Mouse (Mus musculus): ENCODE measurements around the gene Alox12. TPM values are rescaled to one million over a fixed set of nuclear protein-coding genes. Genes with fewer than 3 reads are reported as not detected.

Alox12 gene
- polyA plus RNA-seq, 1 experiment: 0.03 TPM

DNA sequence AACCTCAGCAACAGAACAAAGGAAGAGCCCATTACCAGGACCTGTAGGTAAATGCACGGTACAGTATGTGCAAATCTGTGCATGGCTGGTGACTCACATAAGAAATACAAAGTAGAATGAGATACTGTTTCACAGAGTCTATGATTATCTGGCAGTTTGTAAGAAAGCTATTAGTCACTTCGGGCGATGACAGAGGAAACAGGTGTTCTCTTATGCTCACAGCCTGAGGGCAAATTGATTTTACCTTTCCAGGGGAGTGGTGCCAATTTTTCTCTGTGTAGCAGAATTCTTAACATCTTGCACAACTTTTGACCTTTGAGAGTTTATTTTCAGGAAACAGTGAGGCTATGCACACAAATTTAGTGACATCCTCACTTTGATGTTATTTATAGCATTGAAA is 29.6 kb upstream of the Alox12 start:
- Histone ChIP-seq H3K36me3 (ENCODE audit: control insufficient read depth) (no peaks in the 10 kb centered on the region), H3K4me1 (ENCODE audit: control insufficient read depth) (no peaks in the 10 kb centered on the region), H3K4me3 (replicated peaks) (no peak overlapping the region), H3K27me3 (ENCODE audit: control insufficient read depth) (no peaks in the 10 kb centered on the region), H3K9me3 (ENCODE audit: control insufficient read depth, low read length) (no peaks in the 10 kb centered on the region)
- TF ChIP-seq GATA1 (IDR thresholded peaks at IDR 0.05; ENCODE audit: low read length) (no peak), TAL1 (IDR thresholded peaks at IDR 0.05; ENCODE audit: low read length) (no peak)

GRCm38 (mm10) chr11:70283666-70284065 is 28.5 kb upstream of the Alox12 start:
- TF ChIP-seq GATA1 (IDR thresholded peaks at IDR 0.05; ENCODE audit: low read length): no peak
- Histone ChIP-seq H3K4me3 (replicated peaks) (no peak overlapping the region), H3K36me3 (ENCODE audit: control insufficient read depth) (no peaks in the 10 kb centered on the region), H3K27me3 (ENCODE audit: control insufficient read depth) (no peaks in the 10 kb centered on the region), H3K4me1 (ENCODE audit: control insufficient read depth) (no peaks in the 10 kb centered on the region), H3K9me3 (ENCODE audit: control insufficient read depth, low read length) (no peaks in the 10 kb centered on the region)

- Histone ChIP-seq H3K4me3 (replicated peaks) (no peak overlapping the region), H3K27me3 (ENCODE audit: control insufficient read depth) (no peaks in the 10 kb centered on the region), H3K36me3 (ENCODE audit: control insufficient read depth) (no peaks in the 10 kb centered on the region), H3K9me3 (ENCODE audit: control insufficient read depth, low read length) (no peaks in the 10 kb centered on the region), H3K4me1 (ENCODE audit: control insufficient read depth) (no peaks in the 10 kb centered on the region)
- no peak for TF ChIP-seq GATA1 (IDR thresholded peaks at IDR 0.05; ENCODE audit: low read length)
- TF ChIP-seq TAL1 (IDR thresholded peaks at IDR 0.05; ENCODE audit: low read length): no peak
These were observed 25.3 kb upstream of the Alox12 start for GRCm38 (mm10) chr11:70280441-70280840.

DNA sequence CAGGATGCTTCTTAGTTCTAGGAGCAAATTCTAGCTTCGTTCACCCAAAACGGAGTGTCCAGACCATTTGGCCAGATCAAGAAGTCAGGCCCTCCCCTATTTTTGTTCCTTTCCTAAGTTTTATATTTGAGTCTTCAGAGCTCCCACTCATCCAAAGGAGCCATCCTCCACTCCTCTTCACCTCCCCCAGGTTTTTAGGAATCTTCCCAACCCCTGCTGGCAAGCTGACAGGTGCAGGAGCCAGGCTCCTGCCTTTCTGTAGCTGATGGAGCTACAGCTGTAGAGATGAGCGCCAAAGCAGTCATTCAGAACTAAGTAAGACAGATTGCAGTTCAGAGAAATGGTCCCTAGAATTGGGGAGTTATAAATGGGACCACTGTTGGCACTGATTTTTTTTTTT is 23.8 kb upstream of the Alox12 start:
- Histone ChIP-seq H3K9me3 (ENCODE audit: control insufficient read depth, low read length) (no peaks in the 10 kb centered on the region), H3K4me3 (replicated peaks) (no peak overlapping the region), H3K4me1 (ENCODE audit: control insufficient read depth) (no peaks in the 10 kb centered on the region), H3K27me3 (ENCODE audit: control insufficient read depth) (no peaks in the 10 kb centered on the region), H3K36me3 (ENCODE audit: control insufficient read depth) (no peaks in the 10 kb centered on the region)
- TF ChIP-seq TAL1 (IDR thresholded peaks at IDR 0.05; ENCODE audit: low read length): no peak
- TF ChIP-seq GATA1 (IDR thresholded peaks at IDR 0.05; ENCODE audit: low read length): no peak

GRCm38 (mm10) chr11:70271641-70272040 is 16.5 kb upstream of the Alox12 start:
- no peaks in the 10 kb centered on the region for H3K9me3 ChIP-seq (ENCODE audit: control insufficient read depth, low read length)
- no peaks in the 10 kb centered on the region for H3K27me3 ChIP-seq (ENCODE audit: control insufficient read depth)
- no peaks in the 10 kb centered on the region for H3K4me1 ChIP-seq (ENCODE audit: control insufficient read depth)
- H3K4me3 ChIP-seq (replicated peaks): no peak overlapping the region
- H3K36me3 ChIP-seq (ENCODE audit: control insufficient read depth): no peaks in the 10 kb centered on the region
- no peak for TF ChIP-seq TAL1 (IDR thresholded peaks at IDR 0.05; ENCODE audit: low read length)
- no peak for TF ChIP-seq GATA1 (IDR thresholded peaks at IDR 0.05; ENCODE audit: low read length)

- Histone ChIP-seq H3K27me3 (ENCODE audit: control insufficient read depth) (no peaks in the 10 kb centered on the region; the same call in 1 of the 2 replicates), H3K36me3 (ENCODE audit: control insufficient read depth) (no peaks in the 10 kb centered on the region), H3K9me3 (ENCODE audit: control insufficient read depth, low read length) (no peaks in the 10 kb centered on the region), H3K4me3 (replicated peaks) (no peak overlapping the region), H3K4me1 (ENCODE audit: control insufficient read depth) (no peaks in the 10 kb centered on the region)
- no peak for TF ChIP-seq GATA1 (IDR thresholded peaks at IDR 0.05; ENCODE audit: low read length)
- TF ChIP-seq TAL1 (IDR thresholded peaks at IDR 0.05; ENCODE audit: low read length): no peak
These were observed 11.3 kb upstream of the Alox12 start for GRCm38 (mm10) chr11:70266405-70266804.

DNA sequence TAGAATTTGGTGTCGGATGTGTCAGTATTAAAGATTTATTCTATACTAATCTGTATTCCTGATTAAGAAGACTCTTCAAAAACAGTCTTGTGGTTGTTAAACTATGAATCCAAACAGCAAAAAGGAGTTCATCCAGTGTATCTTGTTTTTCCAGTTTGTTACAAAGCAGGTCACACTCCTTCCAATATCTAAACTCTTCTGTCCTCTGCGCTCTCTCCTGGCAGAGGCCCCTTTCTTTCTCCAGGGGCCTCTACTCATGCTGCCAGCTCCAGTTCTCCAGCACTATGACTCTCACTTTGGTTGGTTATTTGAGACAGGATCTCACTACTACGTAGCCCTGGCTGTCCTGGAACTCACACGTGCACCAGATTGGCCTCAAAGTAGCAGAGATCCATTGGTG is 10.7 kb upstream of the Alox12 start:
- Histone ChIP-seq H3K9me3 (ENCODE audit: control insufficient read depth, low read length) (no peaks in the 10 kb centered on the region), H3K4me3 (replicated peaks) (no peak overlapping the region), H3K27me3 (ENCODE audit: control insufficient read depth) (no peaks in the 10 kb centered on the region; the same call in 1 of the 2 replicates), H3K4me1 (ENCODE audit: control insufficient read depth) (no peaks in the 10 kb centered on the region), H3K36me3 (ENCODE audit: control insufficient read depth) (no peaks in the 10 kb centered on the region)
- TF ChIP-seq TAL1 (IDR thresholded peaks at IDR 0.05; ENCODE audit: low read length): no peak

DNA sequence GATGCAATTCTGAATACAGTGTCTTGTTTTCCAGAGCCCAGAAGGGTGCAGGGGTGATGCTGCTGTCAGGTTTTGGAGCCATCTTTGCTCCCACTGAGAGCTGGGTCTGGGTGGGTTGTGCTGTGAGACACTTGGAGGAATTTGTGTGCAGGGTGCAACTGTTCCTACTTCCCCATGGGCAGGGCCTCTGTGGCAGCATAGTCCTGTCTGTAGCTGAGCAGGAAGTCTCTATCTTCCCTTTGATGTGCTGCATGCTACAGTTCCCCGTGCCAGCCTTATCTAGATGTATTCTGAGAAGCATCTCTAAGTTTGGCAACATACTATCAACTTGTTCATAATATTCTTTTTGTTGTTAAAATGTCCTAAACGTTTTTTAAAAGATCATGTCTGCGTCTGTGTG is 10.1 kb upstream of the Alox12 start:
- Histone ChIP-seq H3K27me3 (ENCODE audit: control insufficient read depth) (no peaks in the 10 kb centered on the region; the same call in 1 of the 2 replicates), H3K4me3 (replicated peaks) (no peak overlapping the region), H3K36me3 (ENCODE audit: control insufficient read depth) (no peaks in the 10 kb centered on the region), H3K9me3 (ENCODE audit: control insufficient read depth, low read length) (no peaks in the 10 kb centered on the region), H3K4me1 (ENCODE audit: control insufficient read depth) (no peaks in the 10 kb centered on the region)
- TF ChIP-seq TAL1 (IDR thresholded peaks at IDR 0.05; ENCODE audit: low read length) (no peak), GATA1 (IDR thresholded peaks at IDR 0.05; ENCODE audit: low read length) (no peak)

- Histone ChIP-seq H3K4me1 (ENCODE audit: control insufficient read depth) (no peaks in the 10 kb centered on the region; the same call in 1 of the 2 replicates), H3K4me3 (replicated peaks) (no peak overlapping the region), H3K9me3 (ENCODE audit: control insufficient read depth, low read length) (peaks cover 3% of the 10 kb centered on the region; the same call in 1 of the 2 replicates), H3K27me3 (ENCODE audit: control insufficient read depth) (peaks cover 32% of the 10 kb centered on the region), H3K36me3 (ENCODE audit: control insufficient read depth) (no peaks in the 10 kb centered on the region)
- TF ChIP-seq GATA1 (IDR thresholded peaks at IDR 0.05; ENCODE audit: low read length) (no peak), TAL1 (IDR thresholded peaks at IDR 0.05; ENCODE audit: low read length) (no peak)
These were observed 3.9 kb upstream of the Alox12 start for GRCm38 (mm10) chr11:70259035-70259434.

DNA sequence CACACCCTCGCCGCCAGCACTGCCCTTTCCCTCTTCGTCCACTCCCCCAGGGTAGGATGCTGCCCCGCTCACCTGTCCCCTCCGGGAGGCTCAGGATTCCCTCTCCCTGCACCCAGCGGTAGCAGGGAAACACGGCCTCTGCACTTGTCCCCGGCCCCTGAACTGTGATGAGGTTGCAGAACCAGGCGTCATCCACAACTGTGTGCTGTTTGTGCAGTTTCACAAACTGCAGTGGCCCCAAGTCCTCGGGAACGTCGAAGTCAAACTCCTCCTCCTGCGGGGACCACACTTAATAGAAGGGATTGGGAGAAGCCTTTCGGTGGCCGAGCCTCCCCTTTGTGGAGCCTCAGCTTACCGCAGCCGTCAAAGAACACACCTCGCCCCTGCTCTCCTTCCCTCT is 816 bp downstream of the Alox12 start:
- no peak for TF ChIP-seq GATA1 (IDR thresholded peaks at IDR 0.05; ENCODE audit: low read length)
- TF ChIP-seq TAL1 (IDR thresholded peaks at IDR 0.05; ENCODE audit: low read length): no peak
- Histone ChIP-seq H3K27me3 (ENCODE audit: control insufficient read depth) (peaks cover 77% of the 10 kb centered on the region), H3K9me3 (ENCODE audit: control insufficient read depth, low read length) (peaks cover 3% of the 10 kb centered on the region; the same call in 1 of the 2 replicates), H3K4me3 (replicated peaks) (no peak overlapping the region), H3K36me3 (ENCODE audit: control insufficient read depth) (no peaks in the 10 kb centered on the region), H3K4me1 (ENCODE audit: control insufficient read depth) (peaks cover 5% of the 10 kb centered on the region; the same call in 1 of the 2 replicates)

Measured in erythroblast, embryonic 14.5 days (primary cell).